ENCODE assay signal across 10 mouse cellular contexts in the genomic region with DNA sequence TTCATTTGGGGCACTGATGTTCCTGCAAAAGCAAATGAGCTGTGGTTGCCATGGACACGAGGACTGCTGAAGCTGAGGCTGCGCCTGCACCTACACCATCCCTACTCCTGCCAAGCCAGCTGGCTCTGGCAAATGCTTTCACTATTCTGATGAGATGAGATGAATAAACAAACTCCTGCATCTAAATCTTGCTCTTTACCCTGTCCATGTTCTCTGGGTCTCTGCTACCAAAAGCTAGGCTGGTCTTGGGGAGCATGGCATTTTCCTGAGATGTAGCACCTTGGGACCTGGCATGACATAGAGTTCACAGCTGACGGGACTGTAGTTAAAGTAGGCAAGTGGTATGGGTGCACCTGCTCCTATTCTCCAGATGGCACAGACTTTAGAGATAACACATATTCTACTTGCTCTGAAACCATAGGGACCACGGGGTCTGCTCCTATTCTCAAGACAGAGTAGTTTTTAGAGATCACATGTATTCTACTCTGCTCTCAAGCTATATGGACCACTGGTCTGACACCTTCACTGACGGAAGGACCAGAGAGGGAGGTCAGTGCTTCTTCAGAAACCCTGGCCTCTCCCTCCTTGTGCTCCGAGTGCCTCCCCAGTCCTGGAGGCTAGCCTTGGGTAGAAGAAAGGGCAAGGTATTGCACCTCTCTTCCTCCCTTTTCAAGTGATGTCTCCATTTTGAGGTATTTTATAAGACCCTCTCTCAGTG. TPM values are rescaled to one million over a fixed set of nuclear protein-coding genes. Genes with fewer than 3 reads are reported as not detected.
A peak's percentile ranks its signal among the peaks of the same experiment; 100 is the strongest.
DNase-seq lines count a peak whose midpoint lies in the region; ATAC-seq and TF ChIP-seq lines count a peak whose summit lies in the region.
"Had no signal": no experiment of that assay in that cellular context is flagged by ENCODE, and none has a peak within 500 bp of the region (broad histone marks: within the 10 kb centered on the region; RNA-seq: fewer than 3 reads in every experiment).

No protein-coding gene starts in this region.

- H3K4me2 ChIP-seq in midbrain, embryonic 13.5 days (replicated peaks), result no peak overlapping the region
- H3K4me2 ChIP-seq: heart, embryonic 15.5 days; neural tube, embryonic 12.5 days had no signal

- no peaks in the 10 kb centered on the region for H3K9me3 ChIP-seq in midbrain, embryonic 13.5 days
- H3K9me3 ChIP-seq: heart, embryonic 15.5 days; neural tube, embryonic 12.5 days had no signal

- DNase-seq in brain, embryonic 14.5 days (ENCODE audit: low read depth), result peak; percentile 92
- peak; percentile 55 for DNase-seq in cerebellum, adult 9-11 months
- DNase-seq in layer of hippocampus, adult 18-20 months (ENCODE audit: low spot score in 2 of 2), result peak; percentile 91 to 96
- DNase-seq in kidney, postnatal 14 days, result no peak
- no peak for DNase-seq in adrenal gland, adult (ENCODE audit: inconsistent age in 2 of 2, low spot score in 1 of 2)
- DNase-seq in adipocyte (ENCODE audit: low spot score), result no peak
- DNase-seq in kidney, postnatal 4 days, result no peak

- TF ChIP-seq POLR2A in brain, embryonic 14.5 days (IDR thresholded peaks at IDR 0.05; ENCODE audit: borderline replicate concordance, extremely low read depth, insufficient read depth, insufficient read length, poor library complexity, severe bottlenecking), result no peak

- no peaks in the 10 kb centered on the region for H3K27me3 ChIP-seq in midbrain, embryonic 13.5 days
- H3K27me3 ChIP-seq: heart, embryonic 15.5 days; neural tube, embryonic 12.5 days had no signal

- no peak overlapping the region for H3K9ac ChIP-seq in midbrain, embryonic 13.5 days (replicated peaks)
- H3K9ac ChIP-seq: heart, embryonic 15.5 days; neural tube, embryonic 12.5 days had no signal

- TF ChIP-seq CTCF in brain, embryonic 14.5 days (IDR thresholded peaks at IDR 0.05; ENCODE audit: borderline replicate concordance, extremely low read depth, insufficient read depth, insufficient read length), result no peak

- H3K27ac ChIP-seq in midbrain, embryonic 13.5 days, result no peak overlapping the region
- H3K27ac ChIP-seq: heart, embryonic 15.5 days; neural tube, embryonic 12.5 days had no signal

- no peak overlapping the region for H3K4me3 ChIP-seq in midbrain, embryonic 13.5 days (replicated peaks)
- H3K4me3 ChIP-seq: heart, embryonic 15.5 days; neural tube, embryonic 12.5 days had no signal

- 0 out of 2 replicates have a peak, but pooled peaks cover 4% of the 10 kb centered on the region for H3K36me3 ChIP-seq in midbrain, embryonic 13.5 days
- H3K36me3 ChIP-seq: heart, embryonic 15.5 days; neural tube, embryonic 12.5 days had no signal

- H3K4me1 ChIP-seq in midbrain, embryonic 13.5 days (replicated peaks), result peaks cover 14% of the 10 kb centered on the region
- H3K4me1 ChIP-seq: neural tube, embryonic 12.5 days had no signal

- peak; percentile 92 for ATAC-seq in midbrain, embryonic 13.5 days

- 71% methylated on average over 6 of the region's 6 CpGs for WGBS in midbrain, embryonic 13.5 days

RNA-seq across cellular contexts. Expression of a gene that starts 36.4 kb away (rescaled TPM):
- 0.32 and 0.41 TPM in 2 replicates for polyA plus RNA-seq in brain, embryonic 14.5 days (2012; rRNA removed)
- 1 to 10 TPM; 2.2 to 2.7 TPM for total RNA-seq in layer of hippocampus, adult 18-20 months (2021)
- polyA plus RNA-seq in midbrain, embryonic 13.5 days (2015; fragmentation: Nextera tagmentation; extraction: Ambion mirVana), result 0.36 and 0.44 TPM in 2 replicates

Comparison
In these comparisons a context has a peak if more than half of its experiments do, and no peak if none do; other contexts are left out.
1. DNase-seq: peak in brain, embryonic 14.5 days (single experiment), cerebellum, adult 9-11 months (single experiment) and layer of hippocampus, adult 18-20 months (2 of 2); none in kidney, postnatal 14 days (single experiment), adrenal gland, adult (0 of 2), adipocyte (single experiment) and kidney, postnatal 4 days (0 of 2).